Mouse (Mus musculus): ENCODE data around the gene Lrp1. TPM values are rescaled to one million over a fixed set of nuclear protein-coding genes. Genes with fewer than 3 reads are reported as not detected.
A peak's percentile ranks its signal among the peaks of the same experiment; 100 is the strongest.

The Lrp1 gene
- total and polyA plus RNA-seq, 3 experiments: 3.1 to 51.2 (median 11.8) TPM

DNA sequence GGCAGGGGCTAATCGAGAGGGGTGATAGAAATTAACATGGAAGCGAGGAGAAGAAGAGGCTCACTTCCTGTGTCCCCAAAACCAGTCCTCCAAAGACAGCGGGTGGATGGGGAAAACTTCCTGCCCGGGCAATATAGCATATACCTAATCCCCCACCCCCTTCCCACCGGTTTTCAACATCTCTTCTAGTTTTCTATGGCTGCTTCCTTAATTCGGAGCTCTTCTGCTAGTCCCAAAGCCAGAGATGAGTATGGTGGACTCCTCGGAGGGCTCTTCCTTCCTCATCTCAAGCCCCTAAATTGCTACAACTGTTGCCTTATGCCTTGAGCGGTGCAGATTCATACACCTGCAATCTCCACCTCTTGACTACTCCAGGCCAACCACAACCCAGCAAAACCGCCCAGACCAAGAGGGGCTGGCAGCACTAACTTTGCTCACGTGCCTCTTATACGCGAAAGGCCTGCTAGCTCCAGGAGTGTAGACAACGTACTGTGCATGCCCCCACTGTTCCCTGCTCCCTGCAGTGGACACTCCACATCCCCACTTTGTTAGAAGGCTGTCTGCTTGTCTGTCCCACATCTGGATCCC, 106.7 kb downstream of the Lrp1 start:
- peaks cover 32 to 78% of the 10 kb centered on the region in 2 experiments for H3K4me1 ChIP-seq (ENCODE audit: control insufficient read depth in 1 of 2, insufficient read depth in 2 of 2)
- in situ Hi-C loops (cut with MboI; ENCODE audit: low pct_ligation_motif_present, low pct_unique_long_range_greater_than_20kb, low sequenced_read_pairs): no loop called here
- peaks cover 17% of the 10 kb centered on the region for H3K27me3 ChIP-seq (replicated peaks)
- H3K4me3 ChIP-seq (replicated peaks in 1 of 3; ENCODE audit: low read depth in 2 of 3, low read length in 2 of 3, poor library complexity in 1 of 3): no peak overlapping the region
- no peak overlapping the region for H3K27ac ChIP-seq (ENCODE audit: insufficient read depth, low read depth)
- peaks cover 27 to 39% of the 10 kb centered on the region in 2 experiments for H3K36me3 ChIP-seq (replicated peaks in 1 of 2; ENCODE audit: control insufficient read depth in 1 of 2, insufficient read depth in 1 of 2, low read length in 1 of 2)
- DNase-seq (ENCODE audit: extremely low read depth): no peak
- TF ChIP-seq JUND (conservative IDR thresholded peaks at IDR 0.05; ENCODE audit: low read depth, low read length): no peak
- TF ChIP-seq BHLHE40 (IDR thresholded peaks at IDR 0.05; ENCODE audit: low read depth, low read length): peak; percentile 63
- peak overlapping the region; percentile 79; the same call in 1 of the 2 replicates for H3K4me2 ChIP-seq (ENCODE audit: insufficient read depth, low read depth, poor library complexity, severe bottlenecking)
- H3K9ac ChIP-seq (ENCODE audit: insufficient read depth, low read depth): no peak overlapping the region
- peaks cover 3% of the 10 kb centered on the region for H3K79me2 ChIP-seq (replicated peaks; ENCODE audit: control insufficient read depth, extremely low read depth, insufficient read depth, poor library complexity, severe bottlenecking)
- dilution Hi-C loops (cut with MboI; ENCODE audit: extremely low pct_ligation_motif_present, extremely low pct_unique_long_range_greater_than_20kb, low sequenced_read_pairs): no loop called here
- no peaks in the 10 kb centered on the region for H3K9me3 ChIP-seq (replicated peaks; ENCODE audit: low read length)

DNA sequence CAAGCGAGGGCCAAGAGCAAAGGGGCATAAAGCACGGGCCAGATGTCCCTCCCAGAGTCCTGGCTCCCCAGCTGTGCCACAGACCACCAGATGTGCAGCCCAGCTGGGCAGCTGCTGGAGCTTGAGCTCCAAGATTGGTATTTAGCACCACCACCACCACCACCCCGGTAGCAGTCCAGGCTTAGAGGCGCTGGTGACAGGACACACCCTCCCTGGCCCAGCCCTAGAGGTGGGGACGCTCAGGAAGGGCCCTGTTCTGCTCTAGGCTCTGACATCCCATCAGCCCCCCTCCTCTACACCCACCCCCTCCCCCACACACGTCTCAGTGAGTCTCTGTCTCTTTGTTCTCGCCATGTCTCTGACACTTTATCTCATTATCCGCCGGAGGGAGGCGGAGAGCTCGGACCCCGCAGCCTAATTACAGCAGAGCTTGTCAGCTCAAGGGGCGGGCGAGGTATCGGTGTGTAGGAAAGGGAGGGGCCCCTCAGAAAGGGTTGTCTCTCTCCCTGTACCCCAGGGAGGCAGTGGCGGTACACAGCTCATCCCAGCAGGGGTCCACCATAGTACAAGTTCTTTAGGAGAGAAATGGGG, 107.4 kb downstream of the Lrp1 start:
- Histone ChIP-seq H3K9ac (ENCODE audit: insufficient read depth, low read depth) (peak overlapping the region; percentile 55), H3K36me3 (replicated peaks in 1 of 2; ENCODE audit: control insufficient read depth in 1 of 2, insufficient read depth in 1 of 2, low read length in 1 of 2) (peaks cover 21 to 33% of the 10 kb centered on the region in 2 experiments), H3K4me1 (ENCODE audit: control insufficient read depth in 1 of 2, insufficient read depth in 2 of 2) (peaks cover 32 to 75% of the 10 kb centered on the region in 2 experiments), H3K27ac (ENCODE audit: insufficient read depth, low read depth) (no peak overlapping the region), H3K4me3 (replicated peaks in 1 of 3; ENCODE audit: low read depth in 2 of 3, low read length in 2 of 3, poor library complexity in 1 of 3) (peak overlapping the region in 2 of 3 experiments; percentile 4 to 59), H3K79me2 (replicated peaks; ENCODE audit: control insufficient read depth, extremely low read depth, insufficient read depth, poor library complexity, severe bottlenecking) (no peaks in the 10 kb centered on the region), H3K4me2 (ENCODE audit: insufficient read depth, low read depth, poor library complexity, severe bottlenecking) (peak overlapping the region; percentile 79), H3K9me3 (replicated peaks; ENCODE audit: low read length) (no peaks in the 10 kb centered on the region), H3K27me3 (replicated peaks) (peaks cover 17% of the 10 kb centered on the region)
- peak; percentile 45; the same call in 1 of the 2 replicates for TF ChIP-seq TCF12 (IDR thresholded peaks at IDR 0.05; ENCODE audit: low read depth, low read length)
- TF ChIP-seq NRF1 (IDR thresholded peaks at IDR 0.05; ENCODE audit: low read depth, low read length): no peak
- dilution Hi-C loops (cut with MboI; ENCODE audit: extremely low pct_ligation_motif_present, extremely low pct_unique_long_range_greater_than_20kb, low sequenced_read_pairs) (no loop called here), in situ Hi-C loops (cut with MboI; ENCODE audit: low pct_ligation_motif_present, low pct_unique_long_range_greater_than_20kb, low sequenced_read_pairs) (no loop called here)
- peak; percentile 35 for DNase-seq (ENCODE audit: extremely low read depth)

DNA sequence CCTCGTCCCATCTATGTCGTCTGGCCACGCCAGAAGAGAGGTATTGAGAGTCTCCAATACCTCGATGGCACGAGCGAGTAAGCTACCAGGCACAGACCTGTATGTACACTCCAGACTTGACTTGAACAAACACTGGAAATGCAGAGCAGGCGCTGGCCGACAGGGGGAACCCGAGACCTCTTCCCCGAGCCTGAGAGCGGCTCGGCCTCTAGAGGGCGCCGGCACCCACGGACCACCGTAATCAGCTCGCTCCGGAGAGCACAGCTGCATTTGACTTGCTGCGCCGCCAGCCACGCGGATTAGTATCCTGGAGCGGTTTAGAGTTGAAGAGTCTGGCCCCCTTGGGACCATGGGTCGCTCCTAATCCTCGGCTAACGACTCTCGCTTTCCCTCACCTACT, 108.1 kb downstream of the Lrp1 start:
- Histone ChIP-seq H3K27me3 (replicated peaks) (peaks cover 17% of the 10 kb centered on the region), H3K4me3 (replicated peaks in 1 of 3; ENCODE audit: low read depth in 2 of 3, low read length in 2 of 3, poor library complexity in 1 of 3) (peak overlapping the region; percentile 55 to 67 (median 59)), H3K9ac (ENCODE audit: insufficient read depth, low read depth) (peak overlapping the region; percentile 86), H3K4me2 (ENCODE audit: insufficient read depth, low read depth, poor library complexity, severe bottlenecking) (peak overlapping the region; percentile 86), H3K27ac (ENCODE audit: insufficient read depth, low read depth) (peak overlapping the region; percentile 88), H3K36me3 (replicated peaks in 1 of 2; ENCODE audit: control insufficient read depth in 1 of 2, insufficient read depth in 1 of 2, low read length in 1 of 2) (peaks cover 13 to 25% of the 10 kb centered on the region in 2 experiments), H3K4me1 (ENCODE audit: control insufficient read depth in 1 of 2, insufficient read depth in 2 of 2) (peaks cover 30 to 73% of the 10 kb centered on the region in 2 experiments), H3K9me3 (replicated peaks; ENCODE audit: low read length) (no peaks in the 10 kb centered on the region), H3K79me2 (replicated peaks; ENCODE audit: control insufficient read depth, extremely low read depth, insufficient read depth, poor library complexity, severe bottlenecking) (no peaks in the 10 kb centered on the region)
- in situ Hi-C loops (cut with MboI; ENCODE audit: low pct_ligation_motif_present, low pct_unique_long_range_greater_than_20kb, low sequenced_read_pairs) (no loop called here), dilution Hi-C loops (cut with MboI; ENCODE audit: extremely low pct_ligation_motif_present, extremely low pct_unique_long_range_greater_than_20kb, low sequenced_read_pairs) (no loop called here)
- peak; percentile 90 for DNase-seq (ENCODE audit: extremely low read depth)
- TF ChIP-seq MYC (IDR thresholded peaks at IDR 0.05; ENCODE audit: low read depth, low read length) (peak; percentile 68; the same call in 1 of the 2 replicates), ZNF384 (IDR thresholded peaks at IDR 0.05; ENCODE audit: low read depth, low read length) (no peak; the same call in 1 of the 2 replicates), NRF1 (IDR thresholded peaks at IDR 0.05; ENCODE audit: low read depth, low read length) (peak; percentile 60), JUND (conservative IDR thresholded peaks at IDR 0.05; ENCODE audit: low read depth, low read length) (no peak), CHD2 (IDR thresholded peaks at IDR 0.05; ENCODE audit: low read length) (no peak), SIN3A (IDR thresholded peaks at IDR 0.05; ENCODE audit: low read length) (peak; percentile 64; the same call in 1 of the 2 replicates), USF2 (conservative IDR thresholded peaks at IDR 0.05; ENCODE audit: low read depth, low read length) (no peak), USF1 (IDR thresholded peaks at IDR 0.05; ENCODE audit: low read depth, low read length) (no peak), MAFK (IDR thresholded peaks at IDR 0.05; ENCODE audit: insufficient replicate concordance, low read length) (no peak), RCOR1 (conservative IDR thresholded peaks at IDR 0.05; ENCODE audit: low read depth, low read length) (no peak), TCF12 (IDR thresholded peaks at IDR 0.05; ENCODE audit: low read depth, low read length) (peak; percentile 81), EP300 (IDR thresholded peaks at IDR 0.05; ENCODE audit: low read length) (no peak; the same call in none of the 2 replicates), SMC3 (IDR thresholded peaks at IDR 0.05; ENCODE audit: low read depth, low read length) (peak; percentile 78), ELF1 (IDR thresholded peaks at IDR 0.05; ENCODE audit: low read depth, low read length) (peak; percentile 47; the same call in 1 of the 2 replicates), MXI1 (IDR thresholded peaks at IDR 0.05; ENCODE audit: low read depth, low read length) (peak; percentile 79; the same call in 1 of the 2 replicates), CTCF (conservative IDR thresholded peaks at IDR 0.05 in 1 of 2, IDR thresholded peaks at IDR 0.05 in 1 of 2; ENCODE audit: low read depth in 2 of 2, low read length in 2 of 2) (peak; percentile 87 to 100; a peak in 3 of 4 replicates), KAT2A (IDR thresholded peaks at IDR 0.05; ENCODE audit: insufficient replicate concordance, low read length) (no peak), POLR2A (IDR thresholded peaks at IDR 0.05; ENCODE audit: low read depth, low read length) (peak; percentile 43; the same call in 1 of the 2 replicates), TBP (conservative IDR thresholded peaks at IDR 0.05; ENCODE audit: low read depth, low read length) (0 out of 2 replicates have a peak, but pooled peaks have one; percentile 15), MEF2A (IDR thresholded peaks at IDR 0.05; ENCODE audit: borderline replicate concordance, low read depth, low read length) (peak; percentile 84), POLR2AphosphoS2 (IDR thresholded peaks at IDR 0.05; ENCODE audit: low read depth, low read length) (no peak), CHD1 (IDR thresholded peaks at IDR 0.05; ENCODE audit: low read depth, low read length) (no peak), HCFC1 (IDR thresholded peaks at IDR 0.05; ENCODE audit: low read depth, low read length) (peak; percentile 50; the same call in 1 of the 2 replicates)
